Mouse (Mus musculus) urinary bladder, postnatal 10 days (tissue): Measurements from ENCODE around the gene Hes1.

Source experiments
- DNase-seq: peaks from one replicate; pipeline ENCODE4 v3.0.0; 2022; ENCODE audit warnings: low spot score

Gene Hes1

DNA sequence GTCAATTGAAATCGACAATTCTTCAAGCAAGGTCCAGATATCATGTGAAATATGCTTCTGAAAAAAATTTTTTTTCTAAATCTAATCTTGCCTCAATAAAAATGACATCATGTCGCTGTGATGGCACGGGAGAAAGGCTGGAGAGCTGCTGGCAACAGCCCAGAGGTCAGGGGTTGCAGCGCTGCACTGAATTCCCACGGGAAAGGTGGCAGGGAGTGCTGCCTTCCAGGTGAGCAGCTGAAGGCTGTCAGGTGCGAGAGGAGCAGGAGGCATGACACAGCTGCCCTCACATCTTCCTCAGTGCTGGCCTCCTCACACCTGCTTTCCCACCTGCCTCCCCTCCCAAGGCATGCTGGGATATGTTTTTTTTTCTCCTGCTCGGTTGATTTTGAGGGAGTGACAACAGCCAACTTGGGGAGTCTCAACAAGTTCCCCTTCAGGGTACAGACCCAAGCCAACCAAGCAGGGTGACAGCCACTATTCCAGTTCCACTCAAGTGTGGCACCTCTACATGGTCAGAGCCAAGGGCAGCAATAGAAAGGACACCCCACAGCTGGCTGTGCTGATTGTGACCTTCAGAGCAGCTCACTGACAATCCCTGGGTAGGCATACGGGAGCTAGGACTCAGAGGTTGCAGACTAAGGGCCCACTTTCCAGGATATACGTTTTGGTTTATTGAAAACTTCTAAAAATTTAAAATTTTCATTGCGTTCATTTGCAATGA is 13.3 kb upstream of the Hes1 start:
- no peak for DNase-seq

GRCm38 (mm10) chr16:30052271-30052670 is 11.9 kb upstream of the Hes1 start:
- DNase-seq: no peak

GRCm38 (mm10) chr16:30052839-30053511 is 11.2 kb upstream of the Hes1 start:
- DNase-seq: no peak

GRCm38 (mm10) chr16:30054541-30054940 is 9.6 kb upstream of the Hes1 start:
- DNase-seq: no peak

GRCm38 (mm10) chr16:30055361-30055889 is 8.8 kb upstream of the Hes1 start:
- DNase-seq: no peak

DNA sequence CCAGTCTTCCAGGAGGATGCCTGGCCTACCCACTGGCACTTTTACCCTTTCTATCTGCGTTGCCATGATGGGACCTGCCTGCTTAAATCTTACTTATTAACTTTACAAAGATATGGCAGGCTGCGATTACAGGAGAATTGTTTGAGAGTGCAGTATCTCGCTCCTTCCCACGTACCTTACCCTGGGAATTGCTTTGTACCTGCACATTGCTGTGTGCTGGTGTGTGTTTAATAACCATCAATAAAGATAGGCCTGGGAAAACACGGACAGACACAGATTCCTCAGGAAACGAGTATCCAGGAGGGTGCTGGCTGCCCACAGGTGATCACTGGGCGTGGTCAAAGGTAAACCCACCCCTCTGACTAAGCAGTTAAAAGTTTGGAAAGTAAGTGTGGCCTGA is 8.3 kb upstream of the Hes1 start:
- DNase-seq: no peak

- DNase-seq: no peak
Observed at GRCm38 (mm10) chr16:30056906-30057305, 7.3 kb upstream of the Hes1 start.

GRCm38 (mm10) chr16:30058974-30059717 is 5.0 kb upstream of the Hes1 start:
- DNase-seq: no peak

- DNase-seq: no peak
Observed at GRCm38 (mm10) chr16:30060412-30060811, 3.8 kb upstream of the Hes1 start.

DNA sequence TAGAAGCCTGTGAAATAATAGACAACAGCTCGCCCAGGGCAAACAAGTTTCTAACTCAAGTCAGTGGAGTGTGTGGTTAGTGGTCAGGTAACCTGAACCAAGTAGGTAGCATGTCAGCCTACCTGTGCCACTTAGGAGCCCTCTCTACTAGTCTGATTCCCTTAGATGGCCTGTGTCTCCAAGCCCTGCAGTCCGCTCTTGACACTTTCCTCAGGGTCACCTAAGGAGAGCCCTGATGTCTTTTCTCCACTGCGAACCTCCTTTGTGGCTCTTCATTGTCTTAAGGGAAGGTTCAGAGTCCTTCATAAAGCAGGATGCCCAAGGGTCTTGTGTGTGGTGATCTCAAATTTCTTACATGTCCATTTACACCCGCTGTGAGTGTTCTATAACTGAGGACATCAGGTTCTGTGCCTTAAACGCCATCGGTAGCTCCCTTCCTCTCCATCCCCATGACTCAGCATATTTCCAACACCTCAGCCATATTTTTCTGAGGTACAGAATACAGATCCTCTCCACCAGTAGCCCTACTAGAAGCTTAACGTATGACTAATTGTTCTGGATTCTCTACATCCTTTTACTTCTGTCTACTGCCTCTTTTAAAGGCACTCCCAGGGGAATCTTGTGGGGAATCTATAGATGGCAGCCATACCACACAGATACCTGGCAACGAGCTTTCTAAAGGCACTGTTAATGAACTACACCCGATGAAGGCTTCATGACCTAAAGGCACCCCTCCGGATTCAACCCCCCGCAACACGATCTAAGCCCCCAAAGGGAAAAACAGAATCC is 1.7 kb upstream of the Hes1 start:
- no peak for DNase-seq

DNA sequence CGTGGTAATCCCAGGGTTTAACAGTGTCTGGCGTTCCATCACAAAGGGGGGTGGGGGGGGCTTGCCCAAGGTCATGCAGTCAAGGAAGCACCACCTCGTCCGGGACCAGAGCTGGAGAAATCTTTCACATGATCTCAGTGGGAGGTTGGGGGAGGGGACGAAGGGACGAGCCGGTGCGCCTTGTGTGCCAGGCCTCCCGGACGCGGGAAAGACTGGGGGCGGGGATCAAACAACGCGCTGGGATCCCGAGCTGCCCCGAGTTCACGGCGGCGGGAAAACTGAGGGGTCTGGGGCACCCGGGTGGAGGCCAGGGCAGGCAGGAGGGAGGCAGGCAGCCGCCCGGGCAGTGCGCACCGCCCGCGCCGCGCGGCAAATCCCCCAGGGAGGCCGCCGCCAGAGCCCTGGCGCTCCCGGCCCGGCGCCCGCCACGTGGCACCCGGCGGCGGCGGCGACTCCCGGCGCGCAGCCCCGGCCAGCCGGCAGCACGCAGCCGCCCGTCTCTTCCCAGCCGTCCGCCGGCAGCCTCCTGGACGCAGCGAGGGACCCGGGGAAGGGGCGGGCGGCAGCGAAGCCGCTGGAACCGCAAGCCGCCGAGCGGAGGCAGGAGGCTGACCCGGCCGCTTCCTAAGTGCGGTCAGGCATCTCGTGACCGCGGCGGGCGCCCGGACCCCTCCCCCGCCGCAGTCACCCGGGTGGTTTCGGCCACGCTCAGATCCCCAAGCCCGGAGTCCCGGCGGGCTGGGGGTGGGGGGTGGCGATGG is 883 bp upstream of the Hes1 start:
- DNase-seq: peak; percentile 54

DNA sequence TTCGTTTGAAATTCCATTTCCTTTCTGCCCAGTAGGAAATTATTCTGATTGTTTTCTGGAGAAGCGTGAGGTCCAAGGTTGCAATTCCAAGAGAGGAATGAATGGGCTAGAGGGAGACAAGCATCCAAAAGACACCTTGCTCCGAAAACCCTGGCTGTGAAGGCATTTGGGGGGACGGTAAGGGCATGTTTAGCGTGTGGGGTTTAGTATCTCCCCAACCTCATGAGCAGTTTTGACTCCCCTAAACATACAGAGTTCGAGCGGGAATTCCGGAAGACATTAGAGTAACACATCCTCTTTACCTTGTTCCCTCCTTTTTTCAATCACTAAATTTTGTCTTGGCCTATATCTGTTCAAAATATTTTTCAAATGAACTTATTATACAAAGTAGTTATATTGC is 429 bp downstream of the Hes1 start:
- DNase-seq: no peak

DNA sequence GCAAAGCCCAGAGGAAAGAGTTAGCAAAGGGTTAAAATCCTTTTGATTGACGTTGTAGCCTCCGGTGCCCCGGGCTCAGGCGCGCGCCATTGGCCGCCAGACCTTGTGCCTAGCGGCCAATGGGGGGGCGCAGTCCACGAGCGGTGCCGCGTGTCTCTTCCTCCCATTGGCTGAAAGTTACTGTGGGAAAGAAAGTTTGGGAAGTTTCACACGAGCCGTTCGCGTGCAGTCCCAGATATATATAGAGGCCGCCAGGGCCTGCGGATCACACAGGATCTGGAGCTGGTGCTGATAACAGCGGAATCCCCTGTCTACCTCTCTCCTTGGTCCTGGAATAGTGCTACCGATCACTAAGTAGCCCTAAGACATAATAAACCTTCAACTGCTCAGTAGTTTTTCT is 893 bp downstream of the Hes1 start:
- peak; percentile 66 for DNase-seq

GRCm38 (mm10) chr16:30065537-30066183 is 1.5 kb downstream of the Hes1 start:
- no peak for DNase-seq

GRCm38 (mm10) chr16:30066184-30066851 is 2.1 kb downstream of the Hes1 start:
- no peak for DNase-seq

GRCm38 (mm10) chr16:30066852-30067301 is 2.7 kb downstream of the Hes1 start:
- peak; percentile 38 for DNase-seq

- DNase-seq: no peak
Observed at GRCm38 (mm10) chr16:30068041-30069020, 4.1 kb downstream of the Hes1 start.

DNA sequence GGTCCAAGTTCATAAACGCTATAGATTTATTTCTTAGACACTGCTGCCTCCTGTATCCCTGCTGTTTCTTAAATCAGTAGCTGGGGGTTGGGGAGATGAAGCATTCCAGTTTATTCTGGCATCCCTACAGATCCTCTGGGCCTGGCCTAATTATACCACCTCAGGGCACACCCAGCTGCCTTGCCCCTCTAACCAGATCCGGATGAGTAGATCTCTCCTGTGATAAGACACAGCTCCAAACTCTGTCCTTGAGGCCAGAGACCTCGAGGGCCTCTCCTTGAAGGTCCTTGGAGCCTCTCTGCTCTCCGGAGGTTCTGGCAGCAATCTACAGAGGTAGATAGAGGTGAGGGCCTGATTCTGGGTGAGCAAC is 5.4 kb downstream of the Hes1 start:
- no peak for DNase-seq
